Mouse (Mus musculus) lung, adult 2 months (tissue): ENCODE results near the gene Rnf6. TPM values are rescaled to one million over a fixed set of nuclear protein-coding genes. Genes with fewer than 3 reads are reported as not detected.

Source experiments
- DNase-seq: peaks from one replicate; pipeline ENCODE4 v3.0.0; 2022
- H3K4me1 ChIP-seq: fragments of 200-500 bp; 2 replicates; pipeline ENCODE4 v1.6.1; 2011; ENCODE audit warnings: low read length; ENCODE audit not compliant: control insufficient read depth, insufficient read depth
- H3K4me3 ChIP-seq: fragments of 200-500 bp; replicated peaks from 2 replicates; pipeline ENCODE3; 2011; ENCODE audit warnings: low read depth, mild to moderate bottlenecking, control low read depth, low read length; ENCODE audit errors: extremely low read depth
- CTCF ChIP-seq: fragments of 200-500 bp; IDR thresholded peaks from 2 replicates; pipeline ENCODE4 v1.5.1; 2011; ENCODE audit warnings: mild to moderate bottlenecking, low read length, control low read depth; ENCODE audit not compliant: insufficient read depth
- POLR2A ChIP-seq: fragments of 200-500 bp; IDR thresholded peaks from 2 replicates; pipeline ENCODE4 v1.6.1; 2011; ENCODE audit warnings: low read depth, mild to moderate bottlenecking, control low read depth, low read length, borderline replicate concordance; ENCODE audit errors: extremely low read depth
- WGBS: fragments of 180-500 bp; shearing (Covaris S2); methylation state at CpG from one replicate; pipeline ENCODE4 v1.1.7; 2018; 5-methylcytosine and 5-hydroxymethylcytosine counted together
- polyA plus RNA-seq: library from polyadenylated mRNA; depleted of rRNA; stranded (reverse); fragments of >200 nt; gene quantifications from 2 replicates; pipeline ENCODE4 v1.2.3, GENCODE M21; 2012

Rnf6 gene
- polyA plus RNA-seq, 1 experiment: 25.9 TPM

DNA sequence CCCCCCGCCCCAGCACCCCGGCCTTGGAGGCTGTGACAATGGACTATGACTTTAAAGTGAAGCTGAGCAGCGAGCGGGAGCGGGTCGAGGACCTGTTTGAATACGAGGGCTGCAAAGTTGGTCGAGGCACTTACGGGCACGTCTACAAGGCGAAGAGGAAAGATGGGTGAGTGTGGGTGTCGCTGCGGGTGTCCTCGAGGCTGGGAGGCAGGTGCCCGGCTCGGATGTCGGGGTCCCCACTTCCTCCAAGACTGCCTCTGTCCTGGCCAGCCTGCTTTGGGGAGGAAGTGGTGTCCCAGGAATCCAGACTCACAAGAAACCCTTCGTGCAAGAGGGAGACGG lies 10.3 kb upstream of the Rnf6 start:
- no peak for TF ChIP-seq CTCF
- TF ChIP-seq POLR2A: no peak
- Histone ChIP-seq H3K4me1 (peaks cover 9% of the 10 kb centered on the region), H3K4me3 (peak overlapping the region; percentile 94)
- peak; percentile 46 for DNase-seq
- WGBS: under 1% methylated on average over 19 of the region's 19 CpGs

DNA sequence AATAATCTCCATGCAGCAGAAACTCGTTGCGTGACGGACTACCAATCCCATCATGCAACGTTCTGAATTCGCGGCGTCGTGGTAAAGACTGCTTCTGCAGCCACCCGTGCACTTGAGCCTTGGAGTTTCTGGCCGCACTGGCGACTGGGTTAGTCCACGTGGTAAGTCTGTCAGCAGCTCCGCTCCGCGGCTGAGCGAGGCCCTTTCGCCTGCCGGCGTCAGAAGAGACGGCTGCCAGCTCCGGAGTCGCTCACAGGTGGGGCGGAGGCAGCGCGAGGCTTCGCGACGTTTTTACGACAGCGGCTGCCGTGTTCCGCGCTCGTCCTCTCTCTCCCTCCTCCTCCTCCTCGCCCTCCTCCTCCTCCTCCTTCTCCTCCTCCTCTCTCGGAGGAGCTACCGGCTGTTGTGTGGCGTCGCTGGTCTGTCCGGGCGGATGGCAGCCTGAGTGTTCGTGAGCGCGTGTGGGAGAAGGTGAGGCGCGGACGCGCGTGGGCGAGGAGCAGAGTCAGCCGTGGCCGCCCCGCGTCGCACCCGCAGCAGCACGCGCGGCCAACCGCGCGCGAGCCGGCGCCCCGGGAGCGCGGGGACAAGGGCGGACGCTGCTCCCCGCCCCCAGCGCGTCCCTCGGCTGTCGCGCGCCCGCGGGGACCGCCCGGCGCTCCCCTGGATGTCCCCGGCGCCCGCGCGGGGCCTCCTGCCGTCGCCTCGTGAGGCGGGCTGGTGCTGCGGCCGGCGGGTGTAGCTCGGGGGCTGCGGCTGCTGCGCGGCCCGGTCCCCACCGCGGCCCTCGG lies 9.7 kb upstream of the Rnf6 start, which contains the start of gene Cdk8:
Cdk8 (plus strand) TSS at position 367 of the 791 bp plus-strand sequence.
- H3K4me1 ChIP-seq: peaks cover 7% of the 10 kb centered on the region
- TF ChIP-seq POLR2A (peak; percentile 90), CTCF (no peak)
- under 1% methylated on average over 93 of the region's 102 CpGs for WGBS
- DNase-seq: peak; percentile 91
- H3K4me3 ChIP-seq: peak within 1 kb of the TSS; percentile 94

DNA sequence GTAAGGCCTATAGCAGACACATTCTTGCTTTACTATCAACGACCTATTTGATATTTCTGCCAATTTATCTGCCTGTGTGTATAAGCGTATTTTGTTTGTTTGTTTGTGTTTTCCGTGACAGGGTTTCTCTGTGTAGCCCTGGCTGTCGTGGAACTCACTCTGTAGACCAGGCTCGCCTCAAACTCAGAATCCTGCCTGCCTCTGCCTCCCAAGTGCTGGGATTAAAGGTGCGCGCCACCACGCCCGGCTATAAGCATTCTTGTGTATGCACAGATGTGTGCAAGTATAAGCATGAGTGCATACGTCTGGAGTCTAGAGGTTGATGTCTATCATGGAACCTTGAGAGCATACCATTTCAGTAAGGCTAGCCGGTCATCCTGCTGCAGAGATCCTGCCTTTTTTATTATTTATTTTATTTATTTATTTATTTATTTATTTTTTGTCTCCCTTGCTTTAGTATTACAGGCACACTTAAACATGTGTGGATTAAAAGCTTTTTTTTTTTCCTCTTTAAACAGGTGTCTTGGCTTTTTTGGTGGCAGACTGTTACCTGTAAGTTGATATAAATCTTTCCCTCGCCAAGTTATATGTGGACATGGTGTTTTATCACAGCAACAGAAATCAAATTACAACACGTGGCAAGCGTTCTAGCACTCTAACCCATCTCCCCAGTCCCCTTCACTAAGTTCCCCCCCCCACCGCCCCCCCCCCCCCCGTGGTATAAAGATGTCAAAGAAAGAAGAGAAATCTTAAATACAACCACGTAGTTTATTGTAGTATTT lies 8.7 kb upstream of the Rnf6 start:
- TF ChIP-seq CTCF (no peak), POLR2A (no peak)
- 55% methylated on average over 17 of the region's 17 CpGs for WGBS
- no peak for DNase-seq
- Histone ChIP-seq H3K4me1 (peaks cover 6% of the 10 kb centered on the region), H3K4me3 (peak overlapping the region; percentile 19)

DNA sequence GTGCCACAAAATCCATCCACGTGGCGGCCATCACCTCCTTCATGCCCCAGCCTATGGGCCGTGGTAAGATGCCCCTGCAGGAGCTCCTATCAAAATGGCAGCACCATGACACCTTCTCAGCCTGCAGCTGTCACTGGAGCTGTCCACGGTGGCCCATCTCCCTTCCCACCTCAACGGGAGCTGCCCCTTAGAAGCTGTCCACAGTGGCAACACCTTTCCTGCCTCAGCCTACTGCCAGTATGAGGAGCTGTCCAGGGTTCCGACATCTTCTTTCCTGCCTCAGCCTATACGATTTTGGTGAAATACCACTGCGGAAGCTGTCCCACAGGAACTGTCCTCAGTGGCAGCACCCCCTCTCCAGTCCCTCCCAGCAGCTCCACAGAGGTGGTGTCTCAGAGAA lies 6.1 kb upstream of the Rnf6 start:
- WGBS: 82% methylated on average over 8 of the region's 8 CpGs
- no peak for DNase-seq
- Histone ChIP-seq H3K4me3 (no peak overlapping the region), H3K4me1 (peaks cover 3% of the 10 kb centered on the region)
- TF ChIP-seq CTCF (no peak), POLR2A (no peak)

DNA sequence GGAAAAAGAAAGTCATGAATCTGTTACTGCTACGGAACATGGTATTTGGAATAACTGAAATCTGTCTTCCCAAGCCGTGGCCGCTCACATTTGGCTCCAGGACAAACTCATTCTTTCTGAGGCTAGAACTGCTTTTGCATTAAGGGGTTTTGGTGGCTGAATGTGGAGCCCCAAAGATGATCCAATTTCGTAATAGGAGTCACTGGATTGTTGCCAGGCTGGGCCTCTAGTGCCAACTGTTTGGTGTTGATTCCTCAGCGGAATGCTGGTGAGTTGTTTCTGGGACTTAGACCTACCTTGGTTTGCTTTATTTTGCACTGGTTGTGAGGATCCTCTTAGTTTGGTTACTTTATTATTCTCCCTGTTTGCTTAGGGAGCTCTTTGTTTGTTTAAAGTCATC lies 2.4 kb upstream of the Rnf6 start:
- H3K4me1 ChIP-seq: no peaks in the 10 kb centered on the region; the same call in 1 of the 2 replicates
- 60% methylated on average over 5 of the region's 5 CpGs for WGBS
- H3K4me3 ChIP-seq: no peak overlapping the region
- no peak for TF ChIP-seq POLR2A
- TF ChIP-seq CTCF: no peak
- no peak for DNase-seq

DNA sequence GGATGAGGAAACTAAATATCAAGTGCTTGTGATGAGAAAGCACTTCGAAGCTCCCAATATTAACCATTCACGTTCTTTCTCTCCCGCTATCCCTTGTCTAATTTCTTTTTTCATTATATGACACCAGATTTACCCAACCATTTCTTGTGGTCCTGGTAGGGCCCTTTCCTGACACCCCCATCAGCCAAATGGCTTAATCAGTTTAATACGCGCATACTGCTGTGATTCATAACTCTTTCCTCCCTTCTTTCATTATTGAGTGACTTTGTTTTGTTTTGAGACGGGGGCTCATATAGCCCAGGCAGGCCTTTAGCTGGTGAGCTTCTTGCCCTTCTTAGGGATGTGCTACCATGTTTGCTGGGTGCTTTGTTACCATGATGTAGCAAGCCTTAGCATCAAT lies 367 bp upstream of the Rnf6 start:
- DNase-seq: no peak
- no peaks in the 10 kb centered on the region; the same call in 1 of the 2 replicates for H3K4me1 ChIP-seq
- TF ChIP-seq POLR2A (no peak), CTCF (no peak)
- peak overlapping the region; percentile 95 for H3K4me3 ChIP-seq
- 33% methylated on average over 6 of the region's 6 CpGs for WGBS

DNA sequence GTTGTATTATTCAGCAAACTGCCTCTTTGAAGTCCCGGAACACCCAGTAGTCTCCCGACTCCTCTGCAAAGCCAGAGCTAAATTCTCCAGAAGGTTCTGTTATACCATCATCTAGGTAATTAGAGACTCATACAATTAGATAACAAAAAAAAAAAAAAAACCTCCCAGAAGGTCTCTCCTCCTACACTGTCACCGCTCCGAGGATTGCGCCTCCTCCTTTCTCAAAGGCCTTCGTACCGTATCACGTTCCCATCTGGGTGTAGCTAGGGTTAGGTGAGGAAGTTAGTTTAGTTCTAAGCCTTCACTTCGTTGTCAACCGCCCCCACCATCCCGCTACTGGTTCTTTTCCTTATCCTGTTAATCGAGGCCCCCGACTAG lies 865 bp downstream of the Rnf6 start:
- no peak for TF ChIP-seq POLR2A
- no peak for TF ChIP-seq CTCF
- 6% methylated on average over 13 of the region's 13 CpGs for WGBS
- no peaks in the 10 kb centered on the region; the same call in 1 of the 2 replicates for H3K4me1 ChIP-seq
- peak overlapping the region; percentile 83 for H3K4me3 ChIP-seq
- DNase-seq: no peak

DNA sequence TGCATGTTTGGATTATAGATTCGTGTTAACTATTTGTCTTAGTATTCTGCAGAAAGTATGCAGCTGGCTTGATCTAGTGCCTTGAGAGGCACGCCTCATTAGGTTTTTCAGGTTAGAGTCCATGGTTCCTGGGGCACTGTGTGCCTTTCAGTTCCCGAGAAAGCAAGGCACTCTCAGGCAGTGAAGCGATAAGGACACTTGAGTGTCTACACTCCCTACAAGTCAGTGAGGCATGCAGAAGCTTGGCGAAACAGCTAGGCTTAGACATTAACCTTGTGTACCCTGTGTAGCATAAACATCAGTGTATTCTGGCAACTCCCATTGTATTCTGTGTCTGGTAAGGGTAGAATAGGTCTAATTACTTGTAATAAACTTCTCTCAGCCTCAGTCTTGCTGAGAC lies 15.8 kb downstream of the Rnf6 start:
- Histone ChIP-seq H3K4me3 (no peak overlapping the region), H3K4me1 (no peaks in the 10 kb centered on the region)
- 86% methylated on average over 5 of the region's 5 CpGs for whole genome bisulfite sequencing
- DNase-seq: no peak
- TF ChIP-seq CTCF (no peak), POLR2A (no peak)

DNA sequence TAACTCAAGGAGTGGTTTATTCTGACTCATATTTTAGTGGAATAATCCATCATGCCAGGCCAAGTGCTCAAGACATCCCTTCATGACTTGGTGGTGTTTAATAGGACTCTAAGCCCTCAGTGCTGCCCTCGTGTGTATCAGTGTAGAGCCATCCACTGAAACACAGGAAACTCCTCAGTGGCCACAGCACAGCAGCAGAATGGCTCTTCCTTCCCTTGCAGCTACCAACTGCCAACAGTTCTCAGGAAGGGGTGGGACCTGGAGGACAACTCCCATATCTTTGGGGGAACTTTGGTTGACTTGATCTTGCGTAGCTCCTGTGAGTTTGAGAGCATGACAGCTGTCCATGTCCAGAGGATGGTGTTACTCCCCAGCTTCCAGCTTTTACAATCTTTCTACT lies 17.4 kb downstream of the Rnf6 start:
- WGBS: 50% methylated on average over 2 of the region's 2 CpGs
- Histone ChIP-seq H3K4me1 (no peaks in the 10 kb centered on the region), H3K4me3 (no peak overlapping the region)
- TF ChIP-seq POLR2A: no peak
- TF ChIP-seq CTCF: no peak
- DNase-seq: no peak

DNA sequence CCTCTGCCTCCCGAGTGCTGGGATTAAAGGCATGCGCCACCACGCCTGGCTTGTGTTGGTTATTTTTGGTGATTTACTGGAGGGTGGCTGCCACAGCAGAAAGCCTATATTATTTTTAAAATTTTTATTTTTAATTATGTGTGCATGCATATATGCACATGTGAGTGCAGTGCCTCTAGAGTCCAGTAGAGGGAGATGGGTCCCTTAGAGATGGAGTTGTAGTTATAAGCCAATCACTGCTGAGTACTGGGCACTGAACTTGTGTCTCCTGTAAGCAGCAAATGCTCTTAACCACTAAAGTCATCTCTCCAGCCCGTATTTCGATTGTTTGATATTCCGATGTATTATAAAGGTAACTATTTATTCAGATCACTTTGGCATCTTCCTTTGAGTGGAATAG lies 20.8 kb downstream of the Rnf6 start:
- over 99% methylated on average over 6 of the region's 6 CpGs for WGBS
- TF ChIP-seq POLR2A (no peak), CTCF (no peak)
- DNase-seq: no peak
- H3K4me3 ChIP-seq: no peak overlapping the region
- H3K4me1 ChIP-seq: no peaks in the 10 kb centered on the region
